Mouse (Mus musculus) liver, postnatal 0 days (tissue): ENCODE data around the gene Kcnc3.

Experiments
- CTCF ChIP-seq: sonication (generic); IDR thresholded peaks from 2 replicates; pipeline ENCODE4 v1.5.1; 2016; ENCODE audit warnings: antibody characterized with exemption, low read depth
- EP300 ChIP-seq: IDR thresholded peaks from 2 replicates; pipeline ENCODE4 v1.6.1; 2016; ENCODE audit warnings: antibody characterized with exemption, low read depth, mild to moderate bottlenecking

DNA sequence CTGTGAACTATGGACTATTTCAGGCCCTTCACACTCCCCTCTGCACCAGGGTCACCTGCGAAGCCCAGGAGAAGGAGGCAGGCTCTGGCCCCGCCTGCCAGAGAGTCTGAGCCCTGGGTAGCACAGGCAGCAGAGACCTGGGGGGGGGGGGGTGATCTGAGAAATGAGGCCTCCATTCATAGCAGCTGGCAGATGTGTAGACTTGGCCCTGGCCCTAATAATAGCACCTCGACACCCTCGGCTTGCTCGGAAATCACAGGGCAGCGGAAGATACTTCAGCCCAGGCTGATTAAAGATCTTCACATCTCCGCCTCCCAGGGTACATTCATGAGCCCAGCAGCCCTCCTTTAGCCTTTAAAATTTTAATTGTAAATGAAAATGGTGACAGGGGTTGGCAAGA is 21.7 kb downstream of the Kcnc3 start:
- no peak for TF ChIP-seq CTCF
- TF ChIP-seq EP300 = no peak
